Mouse (Mus musculus) kidney, adult 2 months (tissue): ENCODE data around the gene Il10ra.

ENCODE experiments used
- CTCF ChIP-seq: fragments of 200-500 bp; conservative IDR thresholded peaks from 2 replicates; pipeline ENCODE4 v1.5.1; 2011; ENCODE audit warnings: low read depth, mild to moderate bottlenecking, control low read depth, low read length, moderate library complexity, mixed read lengths; ENCODE audit not compliant: insufficient read depth, insufficient read length
- POLR2A ChIP-seq: fragments of 200-500 bp; IDR thresholded peaks from one replicate; pipeline ENCODE4 v1.6.1; 2011; ENCODE audit warnings: low read depth, low read length, control low read depth

DNA sequence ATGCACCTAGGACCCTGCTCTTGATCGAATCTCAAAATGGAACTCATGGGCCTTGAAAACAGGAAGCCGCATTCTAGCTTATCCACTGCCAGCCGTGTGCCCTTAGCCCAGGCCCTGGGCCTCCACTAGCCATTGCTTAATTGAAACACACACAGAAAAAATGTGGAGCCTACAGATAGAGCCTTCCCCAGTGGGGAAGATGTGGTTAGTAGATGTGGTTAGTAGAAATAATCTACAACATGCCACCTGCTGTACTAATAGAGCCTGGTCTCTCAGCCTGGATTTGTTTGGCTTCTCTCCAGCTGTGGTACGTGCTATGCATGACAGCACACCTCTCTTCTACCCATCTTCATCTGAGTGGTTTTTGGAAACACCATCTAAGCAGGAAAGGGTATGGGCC is 5.3 kb upstream of the Il10ra start:
- TF ChIP-seq CTCF (no peak), POLR2A (no peak)
